Mouse (Mus musculus): ENCODE results near the gene Porcn.

Gene Porcn

DNA sequence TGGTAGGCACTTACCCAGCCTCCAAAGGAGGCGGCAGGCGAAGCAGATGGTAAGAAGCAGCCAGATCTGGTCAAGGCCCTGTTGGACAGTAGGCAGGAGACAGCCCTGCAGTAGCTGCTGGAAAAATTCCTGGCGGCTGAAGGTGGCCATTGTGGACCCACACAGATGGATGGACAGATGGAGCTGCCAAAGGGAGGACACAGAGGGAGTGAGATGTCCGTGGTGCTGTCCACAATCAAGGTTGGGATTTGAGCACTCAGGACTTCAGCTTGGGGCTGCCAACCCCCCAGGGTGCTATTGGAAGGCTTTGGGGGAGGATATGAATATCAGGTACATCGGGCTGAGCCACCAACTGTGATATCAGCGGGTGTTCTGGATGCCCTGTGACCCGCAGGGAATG, 774 bp downstream of the Porcn start:
- DNase-seq, result no peak

GRCm38 (mm10) chrX:8205088-8205487, 1.2 kb downstream of the Porcn start:
- DNase-seq, result no peak

DNA sequence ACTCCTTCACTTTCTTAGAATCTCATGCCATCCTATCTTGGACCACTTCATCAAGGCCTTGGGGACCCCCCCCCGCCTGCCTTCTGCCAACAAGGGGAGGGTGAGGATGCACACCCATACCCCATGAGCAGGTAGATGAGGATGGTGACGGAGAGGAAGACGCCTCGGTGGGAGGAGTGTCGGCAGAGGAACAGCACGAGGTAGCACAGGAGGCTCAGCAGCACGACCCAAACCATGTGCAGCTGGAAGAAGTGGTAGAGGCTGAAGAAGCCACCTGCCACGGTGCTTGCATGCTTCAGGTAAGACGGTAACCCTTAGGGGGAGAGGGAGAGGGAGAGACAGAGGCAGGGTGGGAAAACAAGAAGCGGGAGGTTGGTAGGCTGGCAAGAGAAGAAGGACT, 2.2 kb downstream of the Porcn start:
- DNase-seq, result no peak

DNA sequence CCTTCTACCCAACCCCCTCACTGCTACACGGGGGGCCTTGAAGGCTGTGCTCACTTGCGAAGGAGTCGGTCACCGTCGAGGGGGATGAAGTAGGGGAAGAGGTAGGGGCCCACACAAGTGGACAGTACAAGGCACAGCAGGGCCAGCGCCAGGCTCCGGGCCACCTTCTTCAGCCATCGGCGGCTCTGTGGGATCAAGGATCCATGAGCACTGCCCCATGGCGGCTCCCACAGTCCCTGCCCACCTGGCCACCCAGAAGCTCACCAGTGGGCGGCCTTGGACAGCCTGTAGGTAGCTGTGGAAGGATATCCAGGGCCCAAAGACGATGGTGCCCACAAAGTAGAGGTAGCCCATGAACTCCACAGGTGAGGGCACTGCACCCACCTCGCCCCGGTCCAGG, 3.2 kb downstream of the Porcn start:
- no peak for DNase-seq

- DNase-seq, result no peak
Observed at GRCm38 (mm10) chrX:8193419-8193723, 13.0 kb downstream of the Porcn start, which contains the start of gene Ebp. Gene Ebp, minus strand, starts transcription at chrX:8193512.

DNA sequence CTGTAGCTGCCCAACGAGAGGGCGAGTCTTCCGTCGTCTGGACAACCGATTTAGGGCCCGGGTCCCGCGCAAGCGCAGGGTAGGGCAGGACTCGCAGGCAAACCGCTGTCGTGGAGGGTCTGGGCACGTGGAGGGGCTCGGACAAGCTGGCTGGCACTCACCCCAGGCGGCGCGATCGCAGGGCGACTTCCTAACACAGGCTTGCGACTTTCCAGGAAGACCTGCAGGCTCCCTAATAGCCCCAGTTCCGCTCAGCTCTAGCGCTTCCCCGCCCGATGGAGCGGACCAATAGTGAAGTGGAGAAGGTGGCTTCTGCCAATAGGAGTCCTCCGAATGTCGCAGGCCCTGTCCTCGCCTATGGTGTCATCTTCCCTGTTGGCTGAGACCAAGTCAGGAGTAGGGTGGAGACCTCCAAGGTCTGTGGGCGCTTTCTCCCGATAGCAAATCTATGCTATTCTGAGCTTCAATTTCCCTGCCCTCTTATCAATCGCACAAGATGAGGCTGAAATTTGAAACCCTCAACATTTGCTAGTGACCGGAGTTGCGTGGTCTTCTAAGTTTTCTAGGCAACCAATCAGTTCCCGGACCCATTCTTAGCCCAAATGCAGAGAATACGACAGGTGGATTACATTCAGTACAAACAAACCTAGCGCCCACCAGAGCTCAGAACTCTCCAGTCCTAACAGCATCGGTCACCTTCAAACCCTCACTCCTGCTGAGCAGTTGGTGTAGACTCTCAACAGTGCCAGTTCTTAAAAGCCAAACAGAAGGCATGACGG, 13.5 kb downstream of the Porcn start:
- peak; percentile 66 to 68 for DNase-seq

GRCm38 (mm10) chrX:8192126-8192639, 14.1 kb downstream of the Porcn start:
- DNase-seq, result peak in 1 of 2 experiments; percentile 4

- no peak for DNase-seq
Observed at GRCm38 (mm10) chrX:8182871-8183540, 23.3 kb downstream of the Porcn start.

DNA sequence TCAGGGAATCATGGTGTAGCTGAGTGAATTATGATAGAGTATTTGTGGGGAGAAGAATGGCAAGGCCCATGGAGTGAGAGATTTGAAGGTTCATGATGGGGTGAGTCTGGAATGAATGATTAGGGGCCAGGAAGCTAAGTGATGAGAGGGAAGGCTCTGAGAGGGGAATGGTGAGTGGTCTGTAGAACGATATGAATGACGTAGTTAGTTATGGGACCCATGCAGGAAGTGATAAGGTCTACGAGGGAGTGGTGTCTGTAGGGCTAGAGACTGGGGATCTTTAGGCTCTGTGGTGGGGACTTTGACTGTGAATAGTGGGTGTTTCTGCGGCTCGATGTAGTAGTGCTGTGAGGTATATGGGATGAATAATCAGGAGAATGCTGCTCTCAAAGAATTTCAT, 26.7 kb downstream of the Porcn start:
- no peak for DNase-seq

DNA sequence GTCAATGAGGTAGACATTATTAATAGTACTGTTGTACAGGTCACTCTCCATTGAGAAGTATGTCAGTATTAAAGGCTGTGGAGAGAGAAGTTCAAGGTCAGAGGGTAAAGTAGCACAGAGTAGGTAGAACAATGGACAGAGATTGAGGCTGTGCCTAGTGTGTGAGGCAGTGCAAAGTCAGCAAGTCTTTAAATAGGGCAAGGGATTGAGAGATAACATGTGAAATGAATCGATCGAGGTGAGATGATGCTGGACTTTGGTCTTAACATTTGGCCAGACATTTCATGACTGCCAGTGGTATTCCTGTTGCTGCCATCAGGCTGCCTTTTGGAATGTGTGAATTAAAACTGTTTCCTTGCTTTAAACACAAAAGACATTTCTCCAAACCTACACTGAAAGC, 27.5 kb downstream of the Porcn start:
- no peak for DNase-seq

DNA sequence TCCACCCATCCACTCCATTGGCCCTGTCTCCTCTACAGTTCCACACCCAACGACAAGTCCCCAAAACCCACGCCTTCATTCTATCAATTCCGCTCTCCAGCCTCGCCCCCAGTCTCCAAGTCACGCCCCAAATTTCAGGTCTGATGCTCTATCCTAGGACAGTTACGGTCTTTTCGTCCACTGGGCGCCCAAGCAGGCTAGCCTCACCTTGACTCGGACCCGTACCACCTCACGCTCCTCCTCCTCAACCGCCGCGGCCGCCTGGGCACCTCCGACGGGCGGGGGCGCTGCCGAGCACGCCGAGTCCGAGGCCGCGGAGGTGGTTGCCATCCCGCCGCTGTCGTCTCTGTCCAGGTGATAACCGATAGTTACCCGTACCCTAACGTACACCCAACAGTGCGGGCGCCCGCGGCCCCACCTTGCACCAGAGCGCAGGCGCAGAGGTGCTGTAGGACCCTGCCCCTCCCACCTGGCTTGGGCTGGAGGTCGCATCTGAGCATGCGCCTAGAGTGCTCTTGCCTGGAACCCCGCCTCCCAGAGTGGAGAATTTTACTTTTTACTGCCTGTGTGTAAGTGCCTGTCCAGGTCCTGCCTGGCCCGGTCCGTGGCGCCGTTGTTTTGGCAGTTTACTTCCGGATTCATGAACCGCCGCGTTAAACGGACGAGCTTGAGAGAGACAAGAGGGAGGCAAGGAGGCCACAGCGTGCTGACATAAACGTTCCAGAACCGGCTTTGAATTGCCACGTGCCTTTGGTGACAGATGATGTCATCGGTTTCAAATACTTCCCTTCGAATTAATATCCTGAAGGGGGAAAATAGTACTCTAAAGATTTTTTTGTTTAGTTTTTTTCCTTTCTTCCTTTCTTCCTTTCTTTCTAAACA, 30.6 kb downstream of the Porcn start, which contains the start of gene Tbc1d25:
TSS of gene Tbc1d25 (minus strand) at position 678 of the 882 bp plus-strand sequence.
- DNase-seq, result peak; percentile 82 to 85

DNA sequence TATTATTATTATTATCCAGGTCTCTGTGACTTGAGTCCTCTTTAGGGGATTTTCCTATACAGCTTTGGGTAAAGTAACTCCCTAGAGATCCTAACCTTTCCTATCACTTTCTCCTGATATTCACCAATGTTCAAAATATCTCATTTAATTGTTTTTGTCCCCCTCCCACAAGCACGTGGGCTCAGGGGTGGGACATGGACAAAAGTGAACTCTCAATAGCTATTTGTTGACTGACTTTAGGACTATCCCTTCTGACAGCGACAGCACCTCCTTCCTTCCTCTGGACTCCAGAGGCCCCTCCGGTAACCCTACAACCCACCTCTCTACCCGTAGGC, 31.2 kb downstream of the Porcn start:
- no peak for DNase-seq

DNA sequence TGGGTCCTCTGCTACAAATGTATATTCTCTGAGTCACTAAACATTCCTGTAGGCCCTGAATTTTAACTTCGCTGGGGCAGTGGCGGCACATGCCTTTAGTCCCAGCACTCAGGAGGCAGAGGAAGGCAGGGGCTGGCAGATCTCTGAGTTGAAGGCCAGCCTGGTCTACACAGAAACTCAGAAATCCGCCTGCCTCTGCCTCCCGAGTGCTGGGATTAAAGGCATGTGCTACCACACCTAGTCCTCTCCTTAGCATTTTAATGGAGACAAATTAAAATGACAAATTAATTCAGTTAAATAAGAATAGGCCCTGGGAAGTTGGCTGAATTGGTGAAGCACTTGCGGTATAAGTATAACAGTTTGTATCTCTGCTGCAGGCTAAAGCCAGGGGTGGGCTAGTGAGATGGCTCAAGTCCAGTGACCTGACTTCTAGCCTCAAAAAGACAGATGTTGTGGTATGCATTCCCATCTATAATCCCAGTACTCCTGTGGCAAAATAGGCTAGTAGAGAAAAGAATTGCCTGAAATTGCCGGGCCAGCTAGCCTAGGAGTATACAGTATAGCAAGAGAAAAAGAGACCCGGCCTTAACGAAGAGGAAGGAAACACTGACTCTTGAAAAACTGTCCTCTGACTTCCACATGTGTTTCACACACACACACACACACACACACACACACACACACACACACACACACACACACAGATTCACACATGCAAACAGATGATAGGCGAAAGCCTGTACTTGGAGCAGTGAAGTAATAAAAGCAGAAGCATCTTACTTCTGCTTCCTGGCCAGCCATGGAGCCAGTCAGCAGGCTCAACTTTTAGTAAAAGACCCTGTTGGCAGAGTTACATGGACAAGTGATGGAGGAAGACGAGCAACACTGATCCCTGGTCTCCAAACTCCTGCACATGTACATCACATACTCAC, 38.3 kb downstream of the Porcn start:
- DNase-seq, result peak; percentile 50 to 60

DNA sequence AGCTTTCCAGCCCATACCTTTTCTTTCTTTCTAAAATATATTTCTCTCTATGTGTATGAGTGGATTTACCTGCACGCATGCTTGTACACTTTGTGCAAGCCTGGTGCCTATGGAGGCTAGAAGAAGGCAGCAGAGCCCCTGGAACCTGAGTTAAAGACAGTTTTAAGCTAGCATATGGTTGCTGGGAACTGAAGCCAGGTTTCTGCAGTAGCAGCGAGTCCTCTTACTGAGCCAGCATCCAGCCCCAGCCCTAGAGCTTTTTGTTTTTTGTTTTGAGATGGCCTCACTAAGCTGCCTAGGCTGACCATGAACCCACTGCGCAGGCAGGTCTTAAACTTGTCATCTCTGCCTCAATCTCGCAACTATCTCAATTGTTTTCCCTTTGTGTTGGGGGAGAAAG, 41.9 kb downstream of the Porcn start:
- DNase-seq, result no peak

- no peak for DNase-seq
Observed at GRCm38 (mm10) chrX:8163076-8163475, 43.2 kb downstream of the Porcn start.

GRCm38 (mm10) chrX:8145153-8145991, 61.0 kb downstream of the Porcn start, which contains the start of gene Rbm3:
Gene Rbm3, minus strand, starts transcription at chrX:8145880.
- DNase-seq, result peak; percentile 85 to 88

All from B cell, adult 2 months (primary cell).